Mouse (Mus musculus): Measurements from ENCODE around the gene Fstl5. TPM values are rescaled to one million over a fixed set of nuclear protein-coding genes. Genes with fewer than 3 reads are reported as not detected.

Gene Fstl5
- total and polyA plus RNA-seq, 3 experiments: not detected

GRCm38 (mm10) chr3:76316991-76317390 lies 242.9 kb downstream of the Fstl5 start:
- Histone ChIP-seq H3K4me2 (ENCODE audit: insufficient read depth, low read depth, poor library complexity, severe bottlenecking) (no peak overlapping the region), H3K36me3 (replicated peaks in 1 of 2; ENCODE audit: control insufficient read depth in 1 of 2, insufficient read depth in 1 of 2, low read length in 1 of 2) (no peaks in the 10 kb centered on the region), H3K4me1 (ENCODE audit: control insufficient read depth in 1 of 2, insufficient read depth in 2 of 2) (no peaks in the 10 kb centered on the region), H3K4me3 (replicated peaks in 1 of 3; ENCODE audit: low read depth in 2 of 3, low read length in 2 of 3, poor library complexity in 1 of 3) (no peak overlapping the region), H3K9me3 (replicated peaks; ENCODE audit: low read length) (peaks cover 15% of the 10 kb centered on the region), H3K79me2 (replicated peaks; ENCODE audit: control insufficient read depth, extremely low read depth, insufficient read depth, poor library complexity, severe bottlenecking) (no peaks in the 10 kb centered on the region), H3K27ac (ENCODE audit: insufficient read depth, low read depth) (no peak overlapping the region), H3K9ac (ENCODE audit: insufficient read depth, low read depth) (no peak overlapping the region), H3K27me3 (replicated peaks) (no peaks in the 10 kb centered on the region)
- no peak for DNase-seq (ENCODE audit: extremely low read depth)
- TF ChIP-seq MAZ (IDR thresholded peaks at IDR 0.05; ENCODE audit: low read depth, low read length) (no peak), JUN (IDR thresholded peaks at IDR 0.05; ENCODE audit: insufficient read depth, low read depth, low read length) (no peak), NELFE (IDR thresholded peaks at IDR 0.05; ENCODE audit: low read depth, low read length) (no peak), KAT2A (IDR thresholded peaks at IDR 0.05; ENCODE audit: insufficient replicate concordance, low read length) (no peak), USF2 (conservative IDR thresholded peaks at IDR 0.05; ENCODE audit: low read depth, low read length) (no peak)
- in situ Hi-C loops (cut with MboI; ENCODE audit: low pct_ligation_motif_present, low pct_unique_long_range_greater_than_20kb, low sequenced_read_pairs) (no loop called here), dilution Hi-C loops (cut with MboI; ENCODE audit: extremely low pct_ligation_motif_present, extremely low pct_unique_long_range_greater_than_20kb, low sequenced_read_pairs) (no loop called here)

- Histone ChIP-seq H3K4me3 (replicated peaks in 1 of 3; ENCODE audit: low read depth in 2 of 3, low read length in 2 of 3, poor library complexity in 1 of 3) (no peak overlapping the region), H3K27ac (ENCODE audit: insufficient read depth, low read depth) (no peak overlapping the region), H3K36me3 (replicated peaks in 1 of 2; ENCODE audit: control insufficient read depth in 1 of 2, insufficient read depth in 1 of 2, low read length in 1 of 2) (no peaks in the 10 kb centered on the region), H3K4me1 (ENCODE audit: control insufficient read depth in 1 of 2, insufficient read depth in 2 of 2) (no peaks in the 10 kb centered on the region), H3K4me2 (ENCODE audit: insufficient read depth, low read depth, poor library complexity, severe bottlenecking) (no peak overlapping the region), H3K27me3 (replicated peaks) (no peaks in the 10 kb centered on the region), H3K9me3 (replicated peaks; ENCODE audit: low read length) (peaks cover 16% of the 10 kb centered on the region), H3K79me2 (replicated peaks; ENCODE audit: control insufficient read depth, extremely low read depth, insufficient read depth, poor library complexity, severe bottlenecking) (no peaks in the 10 kb centered on the region), H3K9ac (ENCODE audit: insufficient read depth, low read depth) (no peak overlapping the region)
- TF ChIP-seq USF2 (conservative IDR thresholded peaks at IDR 0.05; ENCODE audit: low read depth, low read length) (no peak), NRF1 (IDR thresholded peaks at IDR 0.05; ENCODE audit: low read depth, low read length) (no peak), JUND (conservative IDR thresholded peaks at IDR 0.05; ENCODE audit: low read depth, low read length) (no peak)
- dilution Hi-C loops (cut with MboI; ENCODE audit: extremely low pct_ligation_motif_present, extremely low pct_unique_long_range_greater_than_20kb, low sequenced_read_pairs): no loop called here
- DNase-seq (ENCODE audit: extremely low read depth): no peak
- in situ Hi-C loops (cut with MboI; ENCODE audit: low pct_ligation_motif_present, low pct_unique_long_range_greater_than_20kb, low sequenced_read_pairs): no loop called here
These were observed 245.5 kb downstream of the Fstl5 start for GRCm38 (mm10) chr3:76319531-76319930.

GRCm38 (mm10) chr3:76322431-76322830 lies 248.4 kb downstream of the Fstl5 start:
- no peak for DNase-seq (ENCODE audit: extremely low read depth)
- no peaks in the 10 kb centered on the region for H3K36me3 ChIP-seq (replicated peaks in 1 of 2; ENCODE audit: control insufficient read depth in 1 of 2, insufficient read depth in 1 of 2, low read length in 1 of 2)
- H3K4me1 ChIP-seq (ENCODE audit: control insufficient read depth in 1 of 2, insufficient read depth in 2 of 2): no peaks in the 10 kb centered on the region
- peaks cover 7% of the 10 kb centered on the region for H3K9me3 ChIP-seq (replicated peaks; ENCODE audit: low read length)
- H3K9ac ChIP-seq (ENCODE audit: insufficient read depth, low read depth): no peak overlapping the region
- dilution Hi-C loops (cut with MboI; ENCODE audit: extremely low pct_ligation_motif_present, extremely low pct_unique_long_range_greater_than_20kb, low sequenced_read_pairs) (no loop called here), in situ Hi-C loops (cut with MboI; ENCODE audit: low pct_ligation_motif_present, low pct_unique_long_range_greater_than_20kb, low sequenced_read_pairs) (no loop called here)
- H3K27ac ChIP-seq (ENCODE audit: insufficient read depth, low read depth): no peak overlapping the region
- H3K4me3 ChIP-seq (replicated peaks in 1 of 3; ENCODE audit: low read depth in 2 of 3, low read length in 2 of 3, poor library complexity in 1 of 3): no peak overlapping the region
- no peak for TF ChIP-seq UBTF (IDR thresholded peaks at IDR 0.05; ENCODE audit: low read depth, low read length)
- TF ChIP-seq MYC (IDR thresholded peaks at IDR 0.05; ENCODE audit: low read depth, low read length): no peak
- TF ChIP-seq MXI1 (IDR thresholded peaks at IDR 0.05; ENCODE audit: low read depth, low read length): no peak
- TF ChIP-seq SIN3A (IDR thresholded peaks at IDR 0.05; ENCODE audit: low read length): no peak
- no peak for TF ChIP-seq ZMIZ1 (IDR thresholded peaks at IDR 0.05; ENCODE audit: low read depth, low read length)
- TF ChIP-seq USF1 (IDR thresholded peaks at IDR 0.05; ENCODE audit: low read depth, low read length): no peak
- TF ChIP-seq MAFK (IDR thresholded peaks at IDR 0.05; ENCODE audit: insufficient replicate concordance, low read length): no peak
- TF ChIP-seq BHLHE40 (IDR thresholded peaks at IDR 0.05; ENCODE audit: low read depth, low read length): no peak
- no peak for TF ChIP-seq ELF1 (IDR thresholded peaks at IDR 0.05; ENCODE audit: low read depth, low read length)
- TF ChIP-seq E2F4 (IDR thresholded peaks at IDR 0.05; ENCODE audit: insufficient replicate concordance, low read depth, low read length): no peak
- no peak for TF ChIP-seq EP300 (IDR thresholded peaks at IDR 0.05; ENCODE audit: low read length)
- no peak for TF ChIP-seq IRF4 (IDR thresholded peaks at IDR 0.05; ENCODE audit: low read depth, low read length)
- no peak for TF ChIP-seq POLR2AphosphoS2 (IDR thresholded peaks at IDR 0.05; ENCODE audit: low read depth, low read length)
- no peak for TF ChIP-seq RCOR1 (conservative IDR thresholded peaks at IDR 0.05; ENCODE audit: low read depth, low read length)
- TF ChIP-seq USF2 (conservative IDR thresholded peaks at IDR 0.05; ENCODE audit: low read depth, low read length): no peak
- no peak for TF ChIP-seq NELFE (IDR thresholded peaks at IDR 0.05; ENCODE audit: low read depth, low read length)
- TF ChIP-seq ZNF384 (IDR thresholded peaks at IDR 0.05; ENCODE audit: low read depth, low read length): no peak
- no peak for TF ChIP-seq HCFC1 (IDR thresholded peaks at IDR 0.05; ENCODE audit: low read depth, low read length)
- no peak for TF ChIP-seq TBP (conservative IDR thresholded peaks at IDR 0.05; ENCODE audit: low read depth, low read length)
- no peak for TF ChIP-seq MEF2A (IDR thresholded peaks at IDR 0.05; ENCODE audit: borderline replicate concordance, low read depth, low read length)
- no peaks in the 10 kb centered on the region for H3K79me2 ChIP-seq (replicated peaks; ENCODE audit: control insufficient read depth, extremely low read depth, insufficient read depth, poor library complexity, severe bottlenecking)
- no peak overlapping the region for H3K4me2 ChIP-seq (ENCODE audit: insufficient read depth, low read depth, poor library complexity, severe bottlenecking)
- no peaks in the 10 kb centered on the region for H3K27me3 ChIP-seq (replicated peaks)

Data from CH12.LX (cell line).